Mouse (Mus musculus): ENCODE measurements at regions not wholly inside any gene's neighbourhood (a gene's known extent, or its start where the extent isn't known, plus 50 kb on each side); places are given as distances from the start of the nearest gene placed in this dataset.

DNA sequence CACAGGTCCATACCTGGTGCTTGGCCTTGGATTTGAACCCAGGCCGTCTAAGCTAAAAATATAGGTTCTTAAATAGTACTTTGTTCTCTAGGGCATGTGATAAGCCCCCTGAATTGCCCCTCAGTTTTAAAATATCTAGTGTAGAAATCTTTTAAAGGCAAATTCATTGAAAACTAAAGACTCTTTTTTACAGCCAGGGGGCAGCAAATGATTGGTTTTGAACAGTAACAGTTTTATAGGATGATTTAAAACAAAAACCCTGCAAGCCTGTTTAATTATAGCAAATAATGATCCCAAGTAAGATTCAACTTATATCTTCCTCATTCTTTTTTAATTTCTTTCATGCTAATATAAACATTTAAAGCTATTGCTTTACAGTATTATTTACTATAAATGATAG lies 58.9 kb upstream of the Fam92a start:
- ATAC-seq: no peak

Data from activated CD4-positive, CD25-positive, alpha-beta regulatory T cell, adult 4 months (primary cell).